Mouse (Mus musculus) left cerebral cortex, adult 8-10 months (tissue): ENCODE results near the gene Dbh. TPM values are rescaled to one million over a fixed set of nuclear protein-coding genes. Genes with fewer than 3 reads are reported as not detected.

ENCODE experiments used
- DNase-seq, 2 experiments: peaks; one replicate each; pipeline ENCODE4 v3.0.0; 2022; ENCODE audit warnings: low spot score in 2 of 2
- total RNA-seq, 4 experiments: library from RNA; stranded (reverse); gene quantifications; 2 replicates each; pipeline ENCODE4 v1.2.4; 2022

The Dbh gene
- total RNA-seq, 4 experiments from 2014 or later, result 0.20 to 0.53 (median 0.43) TPM

DNA sequence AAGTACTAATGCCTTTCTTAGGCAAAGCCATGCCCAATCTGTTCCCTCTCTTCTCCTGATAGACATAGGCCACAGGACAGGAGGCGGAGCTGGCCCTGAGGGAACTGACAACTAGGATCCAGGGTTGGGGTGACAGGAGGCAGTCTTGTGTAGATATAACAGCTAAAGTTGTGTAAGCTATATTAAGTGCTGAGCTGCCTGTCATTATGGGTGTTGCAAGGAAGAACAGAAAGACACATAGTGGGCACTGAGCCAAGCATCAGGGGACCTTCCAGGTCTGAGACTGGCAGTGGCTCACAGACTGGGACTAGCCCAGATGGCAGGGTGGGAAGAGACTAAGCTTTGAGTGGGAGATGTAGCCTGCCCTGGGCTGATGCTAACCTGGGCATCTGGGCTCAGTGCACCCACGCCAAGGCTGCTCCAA lies 53.1 kb downstream of the Dbh start:
- DNase-seq, result peak in 1 of 2 experiments; percentile 61

DNA sequence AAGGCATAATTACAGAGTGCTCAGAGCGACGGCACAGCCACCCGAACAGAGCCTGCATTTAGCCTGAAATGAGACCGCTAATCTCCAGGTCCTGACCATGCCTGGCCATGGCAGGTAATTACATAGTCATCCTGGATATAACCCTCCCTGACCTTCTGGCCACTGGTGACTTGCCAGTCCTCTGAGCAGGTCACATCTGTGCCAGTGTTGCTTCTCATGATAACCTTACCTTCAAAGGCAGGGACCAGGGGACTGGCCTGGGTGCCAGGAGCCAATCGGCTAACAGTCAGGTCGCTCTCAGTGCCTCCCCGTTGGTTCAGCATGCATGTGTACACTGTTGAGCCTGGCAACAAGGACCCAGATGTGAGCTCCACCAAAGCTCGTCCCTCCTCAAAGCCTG lies 53.5 kb downstream of the Dbh start:
- no peak for DNase-seq

DNA sequence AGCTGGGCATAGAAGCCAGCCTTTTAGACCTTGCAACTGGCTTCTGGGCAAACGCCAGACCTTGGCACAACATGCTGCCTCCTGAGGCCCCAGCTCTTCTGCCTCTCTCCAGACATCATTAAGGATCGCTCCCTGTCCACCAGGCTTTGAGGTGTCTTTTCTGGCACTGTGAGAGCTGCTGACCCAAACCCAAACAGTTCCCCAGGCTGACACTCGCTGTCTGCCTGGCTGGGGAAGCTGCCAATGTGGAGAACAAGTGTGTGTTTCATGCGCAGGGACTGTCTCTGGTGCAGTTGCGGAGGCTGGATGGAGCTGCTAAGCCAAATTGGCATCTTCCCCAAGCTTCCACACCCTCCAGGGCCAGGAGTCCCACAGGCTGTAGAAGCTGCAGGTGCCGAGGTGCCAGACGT lies 58.0 kb downstream of the Dbh start:
- DNase-seq, result peak; percentile 51 to 86

DNA sequence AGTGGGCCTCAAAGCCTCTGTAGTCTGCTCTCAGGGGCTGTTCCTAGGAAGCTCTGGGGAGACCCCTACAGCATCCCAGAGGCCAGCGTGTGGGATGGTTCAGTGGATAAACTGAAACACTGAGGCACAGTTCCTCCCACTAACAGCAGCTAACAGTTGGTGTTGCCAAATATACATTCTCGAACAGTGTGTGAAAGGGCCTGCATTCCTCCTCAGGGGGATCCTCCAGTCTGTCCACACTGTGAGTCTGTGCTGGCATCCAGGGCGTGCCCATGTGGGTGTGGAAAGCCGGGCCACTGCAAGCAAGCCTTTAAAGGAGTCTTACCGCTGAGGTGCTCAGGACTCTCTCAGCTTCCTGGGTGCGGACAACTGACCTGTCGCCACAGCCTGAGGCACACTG lies 61.5 kb downstream of the Dbh start:
- DNase-seq, result peak in 1 of 2 experiments; percentile 76

DNA sequence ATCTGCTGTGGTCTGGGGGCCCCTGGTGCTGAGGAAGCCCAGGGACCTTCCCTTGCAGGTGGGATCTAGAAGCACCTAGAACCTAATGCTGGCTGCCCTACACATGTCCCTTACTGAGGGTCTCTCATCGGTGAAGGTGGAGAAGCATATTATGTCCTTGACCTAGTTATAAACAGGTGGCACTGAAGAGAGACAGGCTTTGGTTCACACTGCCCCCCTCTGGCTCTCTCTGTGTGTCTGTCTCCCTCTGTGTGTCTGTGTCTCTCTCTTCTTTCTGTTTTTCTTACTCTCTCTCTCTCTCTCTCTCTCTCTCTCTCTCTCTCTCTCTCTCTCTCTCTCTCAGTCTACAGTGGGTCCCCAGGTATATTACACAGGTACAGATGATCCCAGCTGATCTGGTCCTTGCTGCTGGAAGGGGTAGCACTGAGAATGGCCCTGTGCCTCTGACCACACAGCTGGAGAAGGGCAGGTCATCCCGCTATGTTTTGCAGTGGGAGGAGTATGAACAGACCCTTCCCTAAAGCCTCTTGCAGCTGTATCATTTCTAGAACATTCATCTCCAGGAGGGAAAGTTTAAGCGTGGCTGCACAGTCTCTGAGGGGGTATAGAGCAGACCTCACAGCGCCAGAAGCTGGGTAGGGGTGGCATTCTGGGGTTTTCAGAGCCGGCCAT lies 63.9 kb downstream of the Dbh start:
- DNase-seq, result no peak

DNA sequence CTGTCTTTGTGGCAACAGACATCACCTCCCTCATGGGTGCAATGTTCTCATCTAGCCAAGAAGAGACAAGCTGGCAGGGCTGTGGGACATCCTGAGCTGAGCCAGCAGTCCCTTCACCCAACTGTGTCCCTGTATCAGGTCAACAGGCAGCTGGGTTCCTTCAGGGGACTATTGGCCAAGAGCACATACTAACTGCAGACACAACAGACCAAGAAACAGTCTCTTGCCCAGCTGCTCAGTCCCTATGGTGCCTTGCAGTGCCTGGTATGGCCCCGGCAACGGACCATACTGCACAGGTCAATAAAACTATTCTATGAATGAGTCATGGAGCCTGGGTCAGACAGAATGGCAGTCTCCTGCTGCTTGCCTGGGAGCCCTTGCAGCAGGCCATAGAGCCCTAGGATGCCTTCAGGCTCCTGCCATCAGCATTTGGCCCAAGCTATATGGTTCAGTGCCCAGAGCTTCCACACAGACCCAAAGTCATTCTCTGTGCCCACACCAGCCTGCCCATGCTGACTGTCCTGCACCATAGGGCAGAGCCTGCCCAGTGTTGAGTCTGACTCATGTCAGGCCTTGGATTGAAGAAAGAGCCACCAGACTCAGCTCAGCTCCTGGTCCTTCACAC lies 64.6 kb downstream of the Dbh start:
- DNase-seq, result no peak

DNA sequence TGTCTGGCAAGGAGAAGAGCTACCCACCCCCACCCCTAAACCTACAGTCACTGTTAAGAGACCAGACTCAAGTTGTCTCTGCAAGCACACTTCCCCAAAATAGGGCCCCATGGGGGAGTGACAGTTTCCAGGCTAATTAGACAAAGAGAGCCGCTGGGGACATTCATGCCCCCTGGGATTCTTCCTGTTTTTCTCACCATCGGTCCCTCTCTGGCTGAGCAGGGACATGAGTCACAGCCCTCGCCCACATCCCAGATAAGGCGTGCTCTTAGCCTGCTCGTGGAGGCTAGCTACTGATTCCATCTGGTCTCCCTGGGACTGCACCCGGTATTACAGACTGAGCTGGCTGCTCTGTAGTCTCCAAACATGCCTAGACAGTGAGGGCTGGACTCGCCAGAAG lies 67.3 kb downstream of the Dbh start:
- peak in 1 of 2 experiments; percentile 86 for DNase-seq

Other genes with a start within 250 kb of the Dbh start
- gene Surf2, start 248.9 kb upstream of the Dbh start, total RNA-seq, result 10 to 100 TPM; 33.1 to 38.0 (median 36.3) TPM
- 100 to 1,000 TPM; 116 to 127 (median 120) TPM for gene Surf1, start 248.7 kb upstream of the Dbh start, total RNA-seq
- gene Surf4, start 231.3 kb upstream of the Dbh start, total RNA-seq, result 10 to 100 TPM; 46.2 to 51.8 (median 49.9) TPM
- under 1 TPM in 2 of 4 experiments, not detected in 2; 0.16 to 0.42 TPM for gene Stkld1, start 231.2 kb upstream of the Dbh start, total RNA-seq
- gene Rexo4, start 200.8 kb upstream of the Dbh start, total RNA-seq, result 10 to 100 TPM; 43.4 to 54.7 (median 46.8) TPM
- 1 to 10 TPM; 1.2 to 1.6 (median 1.4) TPM for gene Adamts13, start 191.8 kb upstream of the Dbh start, total RNA-seq
- gene Cacfd1, start 155.3 kb upstream of the Dbh start, total RNA-seq, result 10 to 100 TPM; 42.4 to 46.5 (median 44.1) TPM
- gene Slc2a6, start 137.2 kb upstream of the Dbh start, total RNA-seq, result 10 to 100 TPM; 21.1 to 28.3 (median 27.8) TPM
- gene Mymk, start 93.1 kb upstream of the Dbh start, total RNA-seq, result 1 to 10 TPM in 2 of 4 experiments, under 1 TPM in 2; 0.44 to 1.5 (median 1.2) TPM
- 10 to 100 TPM; 12.6 to 18.4 (median 15.6) TPM for gene Adamtsl2, start 85.9 kb upstream of the Dbh start, total RNA-seq
- 100 to 1,000 TPM in 1 of 4 experiments, 10 to 100 TPM in 3; 95.8 to 105 (median 98.8) TPM for gene Fam163b, start 22.7 kb upstream of the Dbh start, total RNA-seq
- 10 to 100 TPM in 1 of 4 experiments, 1 to 10 TPM in 3; 8.0 to 12.6 (median 9.3) TPM for gene Sardh, start 83.1 kb downstream of the Dbh start, total RNA-seq